Mouse (Mus musculus): ENCODE measurements around the gene Pknox2.

GRCm38 (mm10) chr9:37176002-37176401 is 28.8 kb upstream of the Pknox2 start:
- no peak for TF ChIP-seq POLR2A (IDR thresholded peaks at IDR 0.05; ENCODE audit: borderline replicate concordance, extremely low read depth, low read depth, low read length)
- no peak for TF ChIP-seq CTCF (IDR thresholded peaks at IDR 0.05; ENCODE audit: insufficient read depth, low read length)

Data from lung, adult 2 months (tissue).